Mouse (Mus musculus) embryo, embryonic 9.5 days (tissue): ENCODE results near the gene Ptprs.

Experiments used
- DNase-seq: peaks from one replicate; pipeline ENCODE4 v3.0.0-alpha.2; 2017; ENCODE audit errors: extremely low spot score

Ptprs gene

GRCm38 (mm10) chr17:56468380-56468779 is 7.9 kb downstream of the Ptprs start:
- DNase-seq: no peak

- DNase-seq: no peak
These were observed 8.8 kb downstream of the Ptprs start for GRCm38 (mm10) chr17:56467456-56467884.

GRCm38 (mm10) chr17:56466747-56467146 is 9.5 kb downstream of the Ptprs start:
- no peak for DNase-seq

- no peak for DNase-seq
These were observed 11.5 kb downstream of the Ptprs start for GRCm38 (mm10) chr17:56464817-56465216.

GRCm38 (mm10) chr17:56464345-56464744 is 11.9 kb downstream of the Ptprs start:
- no peak for DNase-seq

- DNase-seq: no peak
These were observed 12.8 kb downstream of the Ptprs start for GRCm38 (mm10) chr17:56463500-56463899.

GRCm38 (mm10) chr17:56462835-56463455 is 13.3 kb downstream of the Ptprs start:
- DNase-seq: no peak

- DNase-seq: peak; percentile 99
These were observed 14.2 kb downstream of the Ptprs start for GRCm38 (mm10) chr17:56461771-56462743.

GRCm38 (mm10) chr17:56460876-56461275 is 15.4 kb downstream of the Ptprs start:
- DNase-seq: peak; percentile 34

GRCm38 (mm10) chr17:56457442-56457841 is 18.8 kb downstream of the Ptprs start:
- no peak for DNase-seq

GRCm38 (mm10) chr17:56456353-56456752 is 19.9 kb downstream of the Ptprs start:
- DNase-seq: no peak

GRCm38 (mm10) chr17:56453689-56454088 is 22.6 kb downstream of the Ptprs start:
- no peak for DNase-seq

- DNase-seq: no peak
These were observed 23.0 kb downstream of the Ptprs start for GRCm38 (mm10) chr17:56453251-56453650.

- no peak for DNase-seq
These were observed 28.6 kb downstream of the Ptprs start for GRCm38 (mm10) chr17:56447716-56448115.

- no peak for DNase-seq
These were observed 30.9 kb downstream of the Ptprs start for GRCm38 (mm10) chr17:56445397-56445796.

- DNase-seq: no peak
These were observed 31.5 kb downstream of the Ptprs start for GRCm38 (mm10) chr17:56444771-56445170.

- no peak for DNase-seq
These were observed 32.9 kb downstream of the Ptprs start for GRCm38 (mm10) chr17:56443341-56443795.

GRCm38 (mm10) chr17:56442316-56442715 is 34.0 kb downstream of the Ptprs start:
- DNase-seq: no peak

GRCm38 (mm10) chr17:56439731-56440460 is 36.4 kb downstream of the Ptprs start:
- no peak for DNase-seq

- no peak for DNase-seq
These were observed 44.7 kb downstream of the Ptprs start for GRCm38 (mm10) chr17:56431582-56431981.

GRCm38 (mm10) chr17:56427857-56428256 is 48.4 kb downstream of the Ptprs start:
- no peak for DNase-seq

GRCm38 (mm10) chr17:56425941-56426340 is 50.3 kb downstream of the Ptprs start:
- DNase-seq: no peak
